Mouse (Mus musculus): ENCODE data around the gene Tex33. TPM values are rescaled to one million over a fixed set of nuclear protein-coding genes. Genes with fewer than 3 reads are reported as not detected.

Tex33 gene
- total RNA-seq, 2 experiments from 2014 or later = not detected

GRCm38 (mm10) chr15:78401345-78401744 lies 5.6 kb upstream of the Tex33 start:
- no peak for TF ChIP-seq CTCF (IDR thresholded peaks at IDR 0.05)
- intact Hi-C loops (cut with DNase I) = no loop called here
- DNase-seq (ENCODE audit: extremely low spot score in 1 of 2, low spot score in 2 of 2) = no peak
- peak overlapping the region; percentile 56; the same call in 1 of the 2 replicates for H3K27ac ChIP-seq
- H3K4me3 ChIP-seq = no peak overlapping the region

DNA sequence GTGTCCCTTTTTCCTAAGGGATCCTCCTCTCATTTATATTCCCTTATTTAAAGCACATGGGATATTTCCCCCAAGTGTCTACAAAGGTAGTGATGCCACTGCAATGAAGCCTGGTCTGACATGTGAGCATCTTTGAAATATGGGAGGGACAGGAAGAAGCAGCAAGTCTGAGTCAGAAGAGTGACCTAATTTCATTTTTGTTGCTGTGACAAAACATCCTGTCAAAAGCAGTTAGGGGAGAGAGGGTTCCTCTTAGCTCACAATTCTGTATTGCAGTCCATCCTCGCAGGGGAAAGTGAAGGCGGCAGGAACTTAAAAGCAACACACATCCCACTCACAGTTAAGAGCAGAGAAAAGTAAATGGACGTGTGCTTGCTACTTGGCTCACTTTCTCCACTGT lies 4.9 kb downstream of the Tex33 start:
- no peak for TF ChIP-seq CTCF (IDR thresholded peaks at IDR 0.05)
- H3K27ac ChIP-seq = no peak overlapping the region
- no peak for DNase-seq (ENCODE audit: extremely low spot score in 1 of 2, low spot score in 2 of 2)
- H3K4me3 ChIP-seq = no peak overlapping the region
- intact Hi-C loops (cut with DNase I) = no loop called here

- TF ChIP-seq CTCF (IDR thresholded peaks at IDR 0.05) = no peak
- peak overlapping the region; percentile 75; the same call in 1 of the 2 replicates for H3K27ac ChIP-seq
- intact Hi-C loops (cut with DNase I) = no loop called here
- no peak overlapping the region for H3K4me3 ChIP-seq
- no peak for DNase-seq (ENCODE audit: extremely low spot score in 1 of 2, low spot score in 2 of 2)
These were observed 10.1 kb downstream of the Tex33 start for GRCm38 (mm10) chr15:78385564-78385963.

- TF ChIP-seq CTCF (IDR thresholded peaks at IDR 0.05) = no peak
- DNase-seq (ENCODE audit: extremely low spot score in 1 of 2, low spot score in 2 of 2) = peak in 1 of 2 experiments; percentile 29
- no peak overlapping the region for H3K4me3 ChIP-seq
- intact Hi-C loops (cut with DNase I) = loop anchor here (1.0 kb wide), 1 partner anchor 22 kb away; the partner anchor contains the start of gene Mpst
- H3K27ac ChIP-seq = peak overlapping the region; percentile 75
These were observed 11.2 kb downstream of the Tex33 start for GRCm38 (mm10) chr15:78384220-78385116.

DNA sequence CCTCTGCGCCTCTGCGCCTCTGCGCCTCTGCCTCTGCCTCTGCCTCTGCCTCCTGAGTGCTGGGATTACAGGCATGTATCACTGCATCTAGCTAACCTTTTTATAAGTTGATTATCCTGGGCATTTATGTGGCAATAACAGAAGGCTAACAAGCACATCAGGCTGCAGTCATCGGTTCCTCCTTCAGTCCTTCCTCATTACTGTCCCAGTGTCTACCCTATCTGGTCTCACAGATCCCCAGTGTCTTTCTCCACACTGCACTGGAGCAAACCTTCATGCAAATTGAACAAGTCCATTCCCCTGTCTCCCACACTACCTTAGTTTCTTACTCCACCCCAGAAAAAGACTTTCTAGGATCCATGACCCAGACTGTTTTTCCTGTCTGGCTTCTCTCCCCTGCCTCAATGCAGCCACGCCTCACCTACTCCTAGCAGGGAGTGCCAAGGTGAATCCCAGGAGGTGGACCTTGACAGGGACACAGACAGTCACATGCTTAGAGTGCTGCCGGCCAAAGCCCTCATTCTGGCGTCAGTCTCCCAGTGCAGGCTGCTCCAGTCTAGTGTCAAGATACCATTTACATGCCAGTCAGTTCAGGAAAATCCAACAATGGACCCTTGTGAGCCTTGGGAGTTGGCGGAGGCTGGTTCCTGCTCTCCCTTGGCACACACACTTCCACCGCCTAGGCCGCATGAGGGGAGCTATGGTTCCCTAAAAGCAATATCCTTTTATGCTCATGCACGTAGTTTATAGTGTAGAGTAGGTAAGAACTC lies 12.1 kb downstream of the Tex33 start:
- intact Hi-C loops (cut with DNase I) = loop anchor here (1.0 kb wide), 1 partner anchor 23 kb away; the partner anchor contains the start of gene Mpst
- no peak for TF ChIP-seq CTCF (IDR thresholded peaks at IDR 0.05)
- Histone ChIP-seq H3K4me3 (no peak overlapping the region), H3K27ac (peak overlapping the region; percentile 75)
- peak in 1 of 2 experiments; percentile 37 for DNase-seq (ENCODE audit: extremely low spot score in 1 of 2, low spot score in 2 of 2)

DNA sequence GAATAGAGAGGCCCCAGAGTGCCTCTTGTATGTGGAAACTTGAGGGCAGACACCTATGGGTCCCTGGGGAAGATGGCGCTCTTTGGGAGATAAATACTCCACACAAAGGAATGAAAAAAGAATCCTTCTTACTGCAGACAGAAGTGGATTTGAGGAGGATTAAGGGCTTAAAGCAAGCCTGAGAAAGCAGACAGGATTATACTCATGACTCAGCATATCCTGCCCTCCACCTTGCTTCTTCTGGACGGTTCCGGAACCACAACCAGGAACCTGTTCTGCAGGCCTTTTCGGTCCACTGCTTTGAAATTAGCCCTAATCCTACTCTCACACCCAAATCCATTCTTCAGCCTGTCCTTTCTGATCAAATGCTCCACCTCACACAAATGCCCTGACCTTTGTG lies 13.6 kb downstream of the Tex33 start:
- intact Hi-C loops (cut with DNase I) = no loop called here
- Histone ChIP-seq H3K27ac (no peak overlapping the region), H3K4me3 (no peak overlapping the region)
- no peak for DNase-seq (ENCODE audit: extremely low spot score in 1 of 2, low spot score in 2 of 2)
- TF ChIP-seq CTCF (IDR thresholded peaks at IDR 0.05) = no peak

GRCm38 (mm10) chr15:78380741-78381140 lies 15.0 kb downstream of the Tex33 start:
- peak overlapping the region; percentile 47 for H3K27ac ChIP-seq
- no peak for DNase-seq (ENCODE audit: extremely low spot score in 1 of 2, low spot score in 2 of 2)
- no peak for TF ChIP-seq CTCF (IDR thresholded peaks at IDR 0.05)
- intact Hi-C loops (cut with DNase I) = no loop called here
- no peak overlapping the region for H3K4me3 ChIP-seq

DNA sequence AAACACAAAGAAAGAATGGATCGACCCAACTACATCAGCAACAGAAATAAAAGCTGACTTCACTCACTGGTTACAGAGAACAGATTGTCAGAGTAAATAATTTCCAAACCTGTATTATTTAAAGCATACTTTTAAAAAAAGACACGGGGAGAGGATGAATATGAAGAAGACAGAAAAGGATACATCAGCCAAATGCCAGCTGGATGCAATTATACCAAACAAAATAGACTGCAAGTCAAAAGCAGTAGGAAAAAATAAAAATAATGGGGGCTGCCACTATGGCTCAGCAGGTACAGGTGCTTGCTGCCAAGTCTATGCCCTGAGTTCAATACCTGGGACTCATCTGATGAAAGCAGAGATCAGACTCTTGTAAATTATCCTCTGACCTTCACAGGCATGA lies 15.5 kb downstream of the Tex33 start:
- no peak for TF ChIP-seq CTCF (IDR thresholded peaks at IDR 0.05)
- intact Hi-C loops (cut with DNase I) = no loop called here
- Histone ChIP-seq H3K4me3 (no peak overlapping the region), H3K27ac (no peak overlapping the region; the same call in 1 of the 2 replicates)
- DNase-seq (ENCODE audit: extremely low spot score in 1 of 2, low spot score in 2 of 2) = no peak

GRCm38 (mm10) chr15:78378556-78378955 lies 17.2 kb downstream of the Tex33 start:
- no peak for DNase-seq (ENCODE audit: extremely low spot score in 1 of 2, low spot score in 2 of 2)
- H3K4me3 ChIP-seq = no peak overlapping the region
- TF ChIP-seq CTCF (IDR thresholded peaks at IDR 0.05) = no peak
- no peak overlapping the region for H3K27ac ChIP-seq
- intact Hi-C loops (cut with DNase I) = no loop called here

GRCm38 (mm10) chr15:78377859-78378258 lies 17.9 kb downstream of the Tex33 start:
- no peak overlapping the region for H3K27ac ChIP-seq
- TF ChIP-seq CTCF (IDR thresholded peaks at IDR 0.05) = no peak
- no peak overlapping the region for H3K4me3 ChIP-seq
- intact Hi-C loops (cut with DNase I) = no loop called here
- no peak for DNase-seq (ENCODE audit: extremely low spot score in 1 of 2, low spot score in 2 of 2)

- DNase-seq (ENCODE audit: extremely low spot score in 1 of 2, low spot score in 2 of 2) = peak in 1 of 2 experiments; percentile 46
- H3K4me3 ChIP-seq = no peak overlapping the region
- intact Hi-C loops (cut with DNase I) = no loop called here
- H3K27ac ChIP-seq = peak overlapping the region; percentile 33; the same call in 1 of the 2 replicates
- no peak for TF ChIP-seq CTCF (IDR thresholded peaks at IDR 0.05)
These were observed 21.5 kb downstream of the Tex33 start for GRCm38 (mm10) chr15:78374204-78374603.

- Histone ChIP-seq H3K4me3 (no peak overlapping the region), H3K27ac (no peak overlapping the region)
- no peak for TF ChIP-seq CTCF (IDR thresholded peaks at IDR 0.05)
- intact Hi-C loops (cut with DNase I) = no loop called here
- DNase-seq (ENCODE audit: extremely low spot score in 1 of 2, low spot score in 2 of 2) = no peak
These were observed 22.9 kb downstream of the Tex33 start for GRCm38 (mm10) chr15:78372796-78373195.
